Mouse (Mus musculus) liver, postnatal 0 days (tissue): ENCODE measurements at regions not wholly inside any gene's neighbourhood (a gene's known extent, or its start where the extent isn't known, plus 50 kb on each side); places are given as distances from the start of the nearest gene placed in this dataset.
A peak's percentile ranks its signal among the peaks of the same experiment; 100 is the strongest.

ENCODE experiments used
- CTCF ChIP-seq: sonication (generic); IDR thresholded peaks from 2 replicates; pipeline ENCODE4 v1.5.1; 2016; ENCODE audit warnings: antibody characterized with exemption, low read depth
- EP300 ChIP-seq: IDR thresholded peaks from 2 replicates; pipeline ENCODE4 v1.6.1; 2016; ENCODE audit warnings: antibody characterized with exemption, low read depth, mild to moderate bottlenecking

GRCm38 (mm10) chr2:174858011-174858834, 97.8 kb downstream of the Edn3 start:
- TF ChIP-seq EP300 (no peak), CTCF (peak; percentile 62)
